Mouse (Mus musculus): Measurements from ENCODE around the gene Eogt.

DNA sequence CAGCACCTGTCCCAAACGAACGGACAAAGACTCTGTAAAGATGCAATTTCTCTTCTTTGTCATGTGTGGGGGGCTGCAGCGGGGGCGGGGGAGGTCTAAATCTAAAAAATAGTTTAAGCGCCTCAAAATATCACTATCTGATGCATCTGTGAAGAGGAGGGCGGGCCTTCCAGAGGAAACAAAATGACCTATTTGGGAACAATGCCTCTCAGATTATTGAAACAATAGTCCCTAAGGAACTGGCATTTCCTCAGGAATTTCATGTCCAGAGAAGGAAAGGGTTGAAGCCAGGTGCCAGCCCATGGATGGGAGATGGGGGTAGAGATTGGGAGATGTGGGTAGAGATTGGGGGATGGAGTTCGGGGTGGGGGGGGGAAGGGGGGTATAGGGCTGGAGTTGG is 7.2 kb downstream of the Eogt start:
- TF ChIP-seq CTCF (IDR thresholded peaks at IDR 0.05; ENCODE audit: borderline replicate concordance, control insufficient read depth, extremely low read depth, insufficient read depth, low read length, poor library complexity): no peak
- TF ChIP-seq POLR2A (IDR thresholded peaks at IDR 0.05; ENCODE audit: control insufficient read depth, extremely low read depth, insufficient read depth, low read length, poor library complexity): no peak

All from thymus, adult 2 months (tissue).